Mouse (Mus musculus) Patski (cell line): ENCODE measurements around the gene Atg13. TPM values are rescaled to one million over a fixed set of nuclear protein-coding genes. Genes with fewer than 3 reads are reported as not detected.
A peak's percentile ranks its signal among the peaks of the same experiment; 100 is the strongest.

ENCODE experiments used
- ATAC-seq: fragments of 100-300 bp; one replicate; pipeline ENCODE4 v1.8.0; 2021
- CTCF ChIA-PET: fragments of 350-600 bp; sonication (Branson Sonifier 250); formaldehyde crosslinking; loops from one replicate; lab custom pipeline; 2022; ENCODE audit warnings: inconsistent platforms; lab: Charles Lee
- POLR2A ChIA-PET: fragments of 350-600 bp; sonication (Branson Sonifier 250); formaldehyde crosslinking; loops from one replicate; lab custom pipeline; 2022; ENCODE audit warnings: antibody characterized with exemption, inconsistent platforms; lab: Charles Lee
- DNase-seq: peaks from one replicate; pipeline ENCODE4 v3.0.0-alpha.2; 2011; ENCODE audit warnings: low read depth, low spot score
- H3K27me3 ChIP-seq: fragments of 371-371 bp; one replicate; pipeline ENCODE4 v1.5.1; 2021
- CTCF ChIP-seq: fragments of 100-300 bp; IDR thresholded peaks from one replicate; pipeline ENCODE4 v1.5.1; 2021
- in situ Hi-C: fragments of 300-500 bp; cut with MboI; formaldehyde crosslinking; loops from 3 replicates; pipeline ENCODE4 v1.11.1; 2018; ENCODE audit warnings: low pct_unique_long_range_greater_than_20kb, mixed read lengths
- polyA plus RNA-seq: library from polyadenylated mRNA; unstranded; gene quantifications from one replicate; pipeline ENCODE4 v1.2.3, GENCODE M21; 2021

The Atg13 gene
- polyA plus RNA-seq, 1 experiment from 2014 or later = 25.3 TPM

GRCm38 (mm10) chr2:91723951-91724350 is 13.6 kb upstream of the Atg13 start:
- DNase-seq (no peak), ATAC-seq (no peak)
- H3K27me3 ChIP-seq = no peaks in the 10 kb centered on the region
- no peak for TF ChIP-seq CTCF
- CTCF ChIA-PET = no interaction called here
- in situ Hi-C loops = no loop called here
- POLR2A ChIA-PET = no interaction called here

GRCm38 (mm10) chr2:91723382-91723781 is 13.0 kb upstream of the Atg13 start:
- in situ Hi-C loops = no loop called here
- no peaks in the 10 kb centered on the region for H3K27me3 ChIP-seq
- CTCF ChIA-PET = no interaction called here
- ATAC-seq (no peak), DNase-seq (no peak)
- TF ChIP-seq CTCF = no peak
- POLR2A ChIA-PET = no interaction called here

GRCm38 (mm10) chr2:91718276-91718675 is 7.9 kb upstream of the Atg13 start:
- ATAC-seq (no peak), DNase-seq (no peak)
- CTCF ChIA-PET = no interaction called here
- in situ Hi-C loops = no loop called here
- H3K27me3 ChIP-seq = no peaks in the 10 kb centered on the region
- POLR2A ChIA-PET = no interaction called here
- no peak for TF ChIP-seq CTCF

DNA sequence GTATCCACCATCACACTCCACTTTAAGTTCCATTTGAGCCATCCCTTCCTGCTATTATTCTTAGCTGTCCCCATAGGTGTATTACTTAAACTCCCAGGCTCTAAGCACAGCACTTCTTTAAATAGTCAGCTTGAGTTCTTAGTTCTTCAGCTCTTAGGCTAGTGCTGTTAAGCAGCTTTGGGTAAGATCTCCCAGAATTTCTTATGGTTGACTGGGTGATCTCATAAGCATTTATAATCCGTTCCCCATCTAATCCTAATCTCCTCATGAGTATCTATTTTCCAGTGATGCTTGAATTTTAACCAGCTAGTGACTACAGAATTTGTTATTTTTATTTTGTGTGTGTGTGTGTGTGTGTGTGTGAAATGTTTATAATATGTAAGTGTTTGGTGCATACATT is 4.5 kb upstream of the Atg13 start:
- ATAC-seq = no peak
- no peak for TF ChIP-seq CTCF
- ChIA-PET CTCF (no interaction called here), POLR2A (interaction anchor here (1.3 kb wide), 1 partner anchor 13 kb away, joined by 3 read pairs; no protein-coding TSS in a partner anchor)
- in situ Hi-C loops = no loop called here
- no peaks in the 10 kb centered on the region for H3K27me3 ChIP-seq
- no peak for DNase-seq

- ChIA-PET CTCF (interaction anchor here (1.2 to 1.7 kb wide), 2 partner anchors 11 to 16 kb away, joined by 3 to 5 read pairs; no protein-coding TSS in a partner anchor), POLR2A (no interaction called here)
- DNase-seq (no peak), ATAC-seq (peak; percentile 18)
- in situ Hi-C loops = no loop called here
- TF ChIP-seq CTCF = no peak
- H3K27me3 ChIP-seq = no peaks in the 10 kb centered on the region
Observed at GRCm38 (mm10) chr2:91711256-91711925, 1.0 kb upstream of the Atg13 start.

DNA sequence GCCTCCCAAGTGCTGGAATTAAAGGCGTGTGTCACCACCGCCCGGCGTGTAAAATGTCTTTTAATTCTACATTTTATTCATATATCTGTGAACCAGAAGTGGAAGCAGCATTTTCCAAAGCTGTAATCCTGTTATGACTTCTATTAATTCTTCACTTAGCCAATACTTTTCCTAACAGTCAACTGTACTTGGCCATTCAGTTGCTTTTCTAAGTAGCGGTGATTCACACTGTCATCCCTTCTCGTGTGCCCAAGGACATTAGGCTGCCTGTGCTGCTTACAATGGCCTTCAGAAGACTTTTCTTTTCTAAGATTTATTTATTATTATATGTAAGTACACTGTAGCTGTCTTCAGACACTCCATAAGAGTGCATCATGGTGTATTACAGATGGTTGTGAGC is 2.0 kb downstream of the Atg13 start:
- ATAC-seq (no peak), DNase-seq (no peak)
- in situ Hi-C loops = no loop called here
- TF ChIP-seq CTCF = no peak
- POLR2A ChIA-PET = no interaction called here
- CTCF ChIA-PET = no interaction called here
- no peaks in the 10 kb centered on the region for H3K27me3 ChIP-seq

GRCm38 (mm10) chr2:91706456-91706855 is 3.9 kb downstream of the Atg13 start:
- no peak for ATAC-seq
- no peak for DNase-seq
- in situ Hi-C loops = no loop called here

GRCm38 (mm10) chr2:91705736-91706135 is 4.6 kb downstream of the Atg13 start:
- POLR2A ChIA-PET = no interaction called here

More at GRCm38 (mm10) chr2:91706456-91706855, 3.9 kb downstream of the Atg13 start:
- CTCF ChIA-PET = no interaction called here
- H3K27me3 ChIP-seq = no peaks in the 10 kb centered on the region
- TF ChIP-seq CTCF = no peak
- POLR2A ChIA-PET = no interaction called here

GRCm38 (mm10) chr2:91701366-91701765 is 9.0 kb downstream of the Atg13 start:
- no peaks in the 10 kb centered on the region for H3K27me3 ChIP-seq
- CTCF ChIA-PET = no interaction called here
- POLR2A ChIA-PET = no interaction called here
- no peak for TF ChIP-seq CTCF
- in situ Hi-C loops = no loop called here
- no peak for ATAC-seq
- DNase-seq = no peak

More at GRCm38 (mm10) chr2:91705736-91706135, 4.6 kb downstream of the Atg13 start:
- no peak for TF ChIP-seq CTCF
- ATAC-seq (no peak), DNase-seq (no peak)
- CTCF ChIA-PET = no interaction called here
- in situ Hi-C loops = no loop called here
- no peaks in the 10 kb centered on the region for H3K27me3 ChIP-seq

DNA sequence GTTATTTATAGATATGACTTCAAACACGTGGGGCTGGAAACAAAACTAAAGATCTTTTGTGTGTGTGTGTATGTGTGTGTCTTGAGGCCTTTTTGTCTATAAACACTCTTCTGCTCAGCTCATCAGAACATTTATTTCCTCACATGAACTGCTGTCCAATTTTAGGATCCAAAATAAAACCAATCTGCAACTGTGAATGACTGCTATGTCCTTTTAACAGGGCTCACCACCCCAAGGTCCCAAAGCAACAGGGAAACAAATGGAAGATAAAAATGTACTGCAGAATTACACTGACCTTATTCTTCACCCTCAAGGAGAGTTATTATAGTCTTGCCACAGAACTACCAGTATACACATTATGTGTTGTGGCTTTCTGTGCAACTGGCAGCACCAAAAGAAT is 11.2 kb downstream of the Atg13 start:
- no peak for TF ChIP-seq CTCF
- no peaks in the 10 kb centered on the region for H3K27me3 ChIP-seq
- DNase-seq (no peak), ATAC-seq (no peak)
- CTCF ChIA-PET = interaction anchor here (2.3 kb wide), 1 partner anchor 11 kb away, joined by 11 read pairs; no protein-coding TSS in a partner anchor
- POLR2A ChIA-PET = no interaction called here
- in situ Hi-C loops = no loop called here

GRCm38 (mm10) chr2:91696225-91696590 is 14.2 kb downstream of the Atg13 start:
- no peak for DNase-seq
- no peak for ATAC-seq
- CTCF ChIA-PET = interaction anchor here (1.3 to 1.7 kb wide), 2 partner anchors 13 to 15 kb away, joined by 4 to 5 read pairs; partner anchors contain the start of genes Atg13 and Harbi1

More at GRCm38 (mm10) chr2:91696225-91696590, 14.2 kb downstream of the Atg13 start:
- in situ Hi-C loops = no loop called here
- no peaks in the 10 kb centered on the region for H3K27me3 ChIP-seq
- POLR2A ChIA-PET = no interaction called here
- no peak for TF ChIP-seq CTCF
